Mouse (Mus musculus): Measurements from ENCODE around the gene Akap12.

The Akap12 gene

GRCm38 (mm10) chr10:4356640-4357039, 90.5 kb downstream of the Akap12 start:
- DNase-seq (ENCODE audit: low read depth, low spot score), result no peak

GRCm38 (mm10) chr10:4357435-4357834, 91.3 kb downstream of the Akap12 start:
- DNase-seq (ENCODE audit: low read depth, low spot score), result no peak

- DNase-seq (ENCODE audit: low read depth, low spot score), result no peak
Observed at GRCm38 (mm10) chr10:4364618-4365017, 98.4 kb downstream of the Akap12 start.

- no peak for DNase-seq (ENCODE audit: low read depth, low spot score)
Observed at GRCm38 (mm10) chr10:4370105-4370504, 103.9 kb downstream of the Akap12 start.

- DNase-seq (ENCODE audit: low read depth, low spot score), result no peak
Observed at GRCm38 (mm10) chr10:4372011-4372410, 105.8 kb downstream of the Akap12 start.

- no peak for DNase-seq (ENCODE audit: low read depth, low spot score)
Observed at GRCm38 (mm10) chr10:4373558-4373957, 107.4 kb downstream of the Akap12 start.

DNA sequence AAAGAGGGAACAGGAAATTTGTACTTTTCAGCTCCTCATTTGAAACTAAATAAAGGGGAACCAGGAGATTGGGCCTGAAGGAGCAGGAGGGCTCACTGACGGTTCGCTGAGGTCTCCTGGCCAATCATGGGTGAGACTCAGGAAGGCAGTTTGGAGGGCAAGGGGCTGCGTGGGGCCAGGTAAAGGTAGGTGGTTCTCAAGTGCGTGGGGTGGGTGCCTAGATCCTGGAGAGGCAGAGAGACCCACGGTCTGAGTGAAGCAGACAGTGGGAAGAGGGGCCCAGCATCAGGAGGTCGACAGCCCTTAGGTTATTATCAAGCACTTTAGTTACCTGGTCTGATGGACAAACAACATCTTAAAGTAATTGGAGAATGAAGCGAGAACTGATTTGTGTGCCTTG, 108.1 kb downstream of the Akap12 start:
- no peak for DNase-seq (ENCODE audit: low read depth, low spot score)

- DNase-seq (ENCODE audit: low read depth, low spot score), result no peak
Observed at GRCm38 (mm10) chr10:4374734-4375133, 108.6 kb downstream of the Akap12 start.

DNA sequence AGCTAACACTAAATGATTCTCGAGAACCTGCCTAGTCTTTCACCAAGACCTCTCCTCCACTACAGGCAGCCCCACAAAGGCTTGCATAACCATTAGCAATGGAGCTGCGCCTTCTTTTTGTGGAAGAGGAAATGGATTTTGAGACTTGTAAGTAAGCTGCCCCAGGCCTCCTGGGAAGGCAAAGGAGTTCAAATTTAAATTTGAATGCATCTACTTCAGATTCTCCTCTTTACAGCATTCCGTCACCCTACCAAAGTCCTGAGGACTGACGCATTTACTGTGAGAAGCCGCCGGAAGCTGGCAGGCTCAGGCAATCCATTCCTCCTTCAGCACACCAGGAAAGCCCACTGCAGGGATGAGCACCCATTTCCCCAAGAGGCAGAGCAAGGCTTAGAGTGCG, 109.1 kb downstream of the Akap12 start:
- no peak for DNase-seq (ENCODE audit: low read depth, low spot score)

DNA sequence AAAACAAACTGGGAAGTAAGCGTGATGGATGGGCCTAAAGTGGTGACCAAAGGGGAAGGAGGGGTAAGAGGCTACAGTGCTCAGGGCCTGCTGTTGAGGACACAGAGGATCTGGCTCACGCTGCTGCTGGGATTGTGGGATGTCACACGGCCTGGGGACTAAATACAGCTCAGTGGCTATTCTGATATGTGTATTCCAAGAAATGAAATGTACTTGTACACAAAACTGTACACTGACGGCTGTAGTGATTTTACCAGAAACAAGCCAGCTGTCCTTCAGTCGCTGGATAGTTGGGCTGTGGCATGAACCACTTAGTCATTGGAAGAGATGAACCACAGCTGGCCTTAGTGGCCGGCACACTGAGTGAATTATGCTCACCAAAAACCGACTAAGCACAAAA, 110.3 kb downstream of the Akap12 start:
- no peak for DNase-seq (ENCODE audit: low read depth, low spot score)

DNA sequence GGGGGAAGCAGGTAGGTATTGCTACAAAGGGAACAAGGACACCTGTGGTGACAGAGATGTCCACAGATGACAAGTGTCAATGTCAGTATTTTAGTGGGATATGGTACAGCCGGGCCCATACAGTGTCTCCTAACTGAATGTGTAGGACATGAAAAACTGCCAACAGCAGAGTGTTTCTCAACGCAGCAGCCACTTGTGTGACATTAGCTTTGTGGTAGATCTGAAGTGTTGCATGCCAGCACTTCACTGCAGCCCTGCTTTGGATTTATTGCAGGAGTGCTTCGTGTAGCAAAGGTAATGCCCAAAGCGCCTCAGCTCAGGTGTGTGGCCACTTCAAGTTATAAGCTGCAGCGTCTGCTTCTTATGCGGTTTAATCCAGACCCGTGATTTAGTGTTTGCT, 110.8 kb downstream of the Akap12 start:
- DNase-seq (ENCODE audit: low read depth, low spot score), result no peak

- no peak for DNase-seq (ENCODE audit: low read depth, low spot score)
Observed at GRCm38 (mm10) chr10:4380748-4381147, 114.6 kb downstream of the Akap12 start.

- no peak for DNase-seq (ENCODE audit: low read depth, low spot score)
Observed at GRCm38 (mm10) chr10:4384244-4384643, 118.1 kb downstream of the Akap12 start.

- peak; percentile 95 for DNase-seq (ENCODE audit: low read depth, low spot score)
Observed at GRCm38 (mm10) chr10:4386609-4387591, 120.7 kb downstream of the Akap12 start.

- DNase-seq (ENCODE audit: low read depth, low spot score), result peak; percentile 34
Observed at GRCm38 (mm10) chr10:4387701-4388383, 121.7 kb downstream of the Akap12 start, which contains the start of gene Zbtb2. Gene Zbtb2 (minus strand): TSS chr10:4388108.

DNA sequence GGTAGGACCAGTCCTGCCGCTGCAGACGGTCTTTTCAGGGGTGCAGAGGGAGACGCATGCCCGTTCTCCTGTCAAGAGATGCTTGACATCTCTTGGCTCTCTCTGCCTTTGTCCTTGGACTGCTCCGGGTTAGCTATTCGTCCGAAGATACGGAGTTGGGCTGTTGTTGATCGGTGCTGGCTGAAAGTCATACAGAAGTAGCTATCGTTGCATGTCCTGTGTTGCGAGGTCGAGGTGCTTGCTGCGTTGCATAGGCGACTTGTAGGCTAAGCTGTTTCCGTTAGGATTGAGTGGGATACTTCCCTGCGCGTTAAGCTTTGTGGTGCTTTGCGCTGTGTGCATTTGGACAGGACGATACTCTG, 122.2 kb downstream of the Akap12 start:
- DNase-seq (ENCODE audit: low read depth, low spot score), result no peak

GRCm38 (mm10) chr10:4389036-4389435, 122.9 kb downstream of the Akap12 start:
- no peak for DNase-seq (ENCODE audit: low read depth, low spot score)

DNA sequence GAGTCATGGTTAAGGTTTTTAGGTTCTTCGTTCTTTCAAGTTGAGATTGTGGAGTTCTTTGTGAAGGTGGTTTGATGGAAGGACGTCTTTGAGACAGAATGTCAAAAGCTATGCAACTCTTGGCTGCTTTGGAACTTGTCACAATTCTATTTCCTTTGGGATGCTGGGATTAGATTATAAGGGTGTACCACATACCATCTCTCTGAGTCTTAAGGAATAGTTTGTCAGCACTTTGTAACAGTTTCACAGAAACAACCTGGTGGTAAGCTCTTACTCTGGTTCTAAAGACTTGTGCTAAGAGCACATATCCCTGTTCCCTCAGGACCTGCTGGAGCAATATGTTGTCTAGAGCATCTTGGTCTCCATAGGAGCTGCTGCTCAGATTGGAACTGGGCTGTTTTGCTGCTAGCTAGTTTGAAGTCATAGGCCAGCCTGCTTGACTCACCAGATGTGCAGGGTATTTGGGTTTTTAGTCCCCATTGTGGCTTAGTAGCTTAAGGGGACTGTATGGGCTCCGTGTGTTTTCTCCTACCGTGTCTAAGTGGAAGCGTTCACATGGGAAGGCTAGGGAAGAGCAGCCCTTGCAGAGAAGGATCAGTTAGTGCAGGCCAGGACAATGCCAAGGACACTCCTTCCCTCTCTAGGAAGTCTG, 123.4 kb downstream of the Akap12 start:
- no peak for DNase-seq (ENCODE audit: low read depth, low spot score)

DNA sequence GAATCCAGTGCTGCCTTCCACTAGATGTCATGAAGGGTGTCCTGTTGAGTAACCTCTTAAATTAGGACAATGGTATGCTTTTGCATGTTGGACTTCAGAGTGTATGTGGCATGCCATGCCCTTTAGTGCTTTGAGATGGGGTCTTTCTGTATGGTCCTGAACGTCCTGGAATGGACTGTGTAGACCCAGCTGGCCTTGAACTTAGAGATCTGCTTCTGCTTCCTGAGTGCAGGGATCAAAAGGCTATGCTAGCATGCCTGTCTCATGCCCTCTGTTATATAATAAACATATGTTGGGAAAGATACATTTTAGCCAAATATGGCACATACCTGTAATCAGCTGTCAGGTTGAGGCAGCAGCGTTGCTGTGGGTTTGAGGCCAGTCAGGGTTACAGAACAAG, 124.4 kb downstream of the Akap12 start:
- no peak for DNase-seq (ENCODE audit: low read depth, low spot score)

- no peak for DNase-seq (ENCODE audit: low read depth, low spot score)
Observed at GRCm38 (mm10) chr10:4391076-4391475, 124.9 kb downstream of the Akap12 start.

GRCm38 (mm10) chr10:4391851-4392250, 125.7 kb downstream of the Akap12 start:
- DNase-seq (ENCODE audit: low read depth, low spot score), result no peak

DNA sequence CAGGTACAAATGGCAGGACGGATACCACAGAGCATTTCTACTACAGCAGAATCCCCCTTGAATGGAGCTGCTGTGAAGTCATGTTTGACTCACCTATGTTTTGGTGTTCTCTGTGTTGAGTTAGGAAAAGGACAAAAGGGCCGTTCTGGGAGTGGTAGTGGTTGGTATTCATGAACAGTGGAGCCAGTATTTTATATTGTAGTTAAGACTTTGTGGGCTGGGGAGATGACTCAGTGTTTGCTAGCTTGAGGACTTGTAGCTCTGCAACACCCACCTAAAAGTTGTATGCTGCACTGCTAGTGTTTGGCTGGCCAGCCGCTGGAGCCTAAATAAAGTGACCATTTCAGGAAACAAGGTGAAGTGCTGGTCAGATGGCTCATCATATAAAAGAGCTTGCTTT, 129.1 kb downstream of the Akap12 start:
- DNase-seq (ENCODE audit: low read depth, low spot score), result no peak

All from embryo, embryonic 11.5 days (tissue).